Mouse (Mus musculus): ENCODE measurements around the gene Timm10. TPM values are rescaled to one million over a fixed set of nuclear protein-coding genes. Genes with fewer than 3 reads are reported as not detected.

Gene Timm10
- 76.6 TPM in 2 replicates for polyA plus RNA-seq (2015; fragmentation: Nextera tagmentation; extraction: Ambion mirVana)

GRCm38 (mm10) chr2:84826488-84827282 is at the start of gene Timm10:
Gene Timm10, plus strand, starts transcription at chr2:84826997.
- Histone ChIP-seq H3K4me3 (peak within 1 kb of the TSS; percentile 84), H3K9me3 (replicated peaks) (no peaks in the 10 kb centered on the region), H3K27me3 (no peaks in the 10 kb centered on the region), H3K4me2 (peak within 1 kb of the TSS; percentile 93), H3K4me1 (replicated peaks) (peaks cover 21% of the 10 kb centered on the region), H3K27ac (peak within 1 kb of the TSS; percentile 77), H3K36me3 (peaks cover 16% of the 10 kb centered on the region), H3K9ac (peak within 1 kb of the TSS; percentile 74)
- WGBS, result under 1% methylated on average over 34 of the region's 34 CpGs
- ATAC-seq (replicated peaks; ENCODE audit: insufficient number of reproducible peaks, insufficient read depth, low FRiP score, low read depth), result peak; percentile 81

GRCm38 (mm10) chr2:84777706-84778105 is 49.1 kb upstream of the Timm10 start:
- no peak for ATAC-seq (replicated peaks; ENCODE audit: insufficient number of reproducible peaks, insufficient read depth, low FRiP score, low read depth)
- Histone ChIP-seq H3K36me3 (no peaks in the 10 kb centered on the region), H3K4me2 (no peak overlapping the region), H3K27me3 (0 out of 2 replicates have a peak, but pooled peaks cover 3% of the 10 kb centered on the region), H3K4me3 (no peak overlapping the region), H3K27ac (no peak overlapping the region), H3K9me3 (replicated peaks) (no peaks in the 10 kb centered on the region), H3K4me1 (replicated peaks) (peaks cover 5% of the 10 kb centered on the region), H3K9ac (no peak overlapping the region)
- 54% methylated on average over 3 of the region's 3 CpGs for WGBS

GRCm38 (mm10) chr2:84779210-84779609 is 47.6 kb upstream of the Timm10 start:
- 0 out of 2 replicates have a peak, but pooled peaks cover 3% of the 10 kb centered on the region for H3K27me3 ChIP-seq
- ATAC-seq (replicated peaks; ENCODE audit: insufficient number of reproducible peaks, insufficient read depth, low FRiP score, low read depth), result no peak
- 56% methylated on average over 6 of the region's 6 CpGs for WGBS
- H3K4me2 ChIP-seq, result no peak overlapping the region
- no peak overlapping the region for H3K27ac ChIP-seq
- H3K36me3 ChIP-seq, result no peaks in the 10 kb centered on the region
- H3K4me1 ChIP-seq (replicated peaks), result peaks cover 10% of the 10 kb centered on the region
- H3K9ac ChIP-seq, result no peak overlapping the region
- no peaks in the 10 kb centered on the region for H3K9me3 ChIP-seq (replicated peaks)
- no peak overlapping the region for H3K4me3 ChIP-seq

GRCm38 (mm10) chr2:84783315-84783714 is 43.5 kb upstream of the Timm10 start:
- H3K27ac ChIP-seq, result peak overlapping the region; percentile 15
- ATAC-seq (replicated peaks; ENCODE audit: insufficient number of reproducible peaks, insufficient read depth, low FRiP score, low read depth), result no peak
- no peaks in the 10 kb centered on the region for H3K9me3 ChIP-seq (replicated peaks)
- 63% methylated on average over 1 of the region's 1 CpGs for WGBS
- peaks cover 14% of the 10 kb centered on the region for H3K4me1 ChIP-seq (replicated peaks)
- no peaks in the 10 kb centered on the region for H3K36me3 ChIP-seq
- H3K4me2 ChIP-seq, result no peak overlapping the region
- no peaks in the 10 kb centered on the region for H3K27me3 ChIP-seq
- H3K4me3 ChIP-seq, result no peak overlapping the region
- H3K9ac ChIP-seq, result no peak overlapping the region

GRCm38 (mm10) chr2:84783840-84784566 is 42.8 kb upstream of the Timm10 start:
- no peaks in the 10 kb centered on the region for H3K9me3 ChIP-seq (replicated peaks)
- ATAC-seq (replicated peaks; ENCODE audit: insufficient number of reproducible peaks, insufficient read depth, low FRiP score, low read depth), result peak; percentile 58
- H3K27me3 ChIP-seq, result no peaks in the 10 kb centered on the region
- peaks cover 14% of the 10 kb centered on the region for H3K4me1 ChIP-seq (replicated peaks)
- 45% methylated on average over 3 of the region's 3 CpGs for WGBS
- no peak overlapping the region for H3K4me3 ChIP-seq
- no peak overlapping the region for H3K9ac ChIP-seq
- peak overlapping the region; percentile 25 for H3K27ac ChIP-seq
- no peak overlapping the region for H3K4me2 ChIP-seq
- no peaks in the 10 kb centered on the region for H3K36me3 ChIP-seq

- WGBS, result 54% methylated on average over 3 of the region's 3 CpGs
- Histone ChIP-seq H3K27ac (no peak overlapping the region), H3K27me3 (no peaks in the 10 kb centered on the region), H3K9ac (no peak overlapping the region), H3K4me2 (no peak overlapping the region), H3K36me3 (no peaks in the 10 kb centered on the region), H3K9me3 (replicated peaks) (no peaks in the 10 kb centered on the region), H3K4me1 (replicated peaks) (peaks cover 19% of the 10 kb centered on the region), H3K4me3 (no peak overlapping the region)
- ATAC-seq (replicated peaks; ENCODE audit: insufficient number of reproducible peaks, insufficient read depth, low FRiP score, low read depth), result no peak
These were observed 38.5 kb upstream of the Timm10 start for GRCm38 (mm10) chr2:84788316-84788715.

GRCm38 (mm10) chr2:84790418-84790817 is 36.4 kb upstream of the Timm10 start:
- no peak overlapping the region for H3K4me2 ChIP-seq
- H3K4me1 ChIP-seq (replicated peaks), result peaks cover 9% of the 10 kb centered on the region
- H3K27me3 ChIP-seq, result no peaks in the 10 kb centered on the region
- H3K4me3 ChIP-seq, result no peak overlapping the region
- no peak for ATAC-seq (replicated peaks; ENCODE audit: insufficient number of reproducible peaks, insufficient read depth, low FRiP score, low read depth)
- no peaks in the 10 kb centered on the region; the same call in 1 of the 2 replicates for H3K9me3 ChIP-seq (replicated peaks)
- H3K27ac ChIP-seq, result no peak overlapping the region
- H3K9ac ChIP-seq, result no peak overlapping the region
- H3K36me3 ChIP-seq, result no peaks in the 10 kb centered on the region
- WGBS, result 48% methylated on average over 9 of the region's 9 CpGs

- no peak overlapping the region for H3K4me2 ChIP-seq
- H3K9me3 ChIP-seq (replicated peaks), result no peaks in the 10 kb centered on the region; the same call in 1 of the 2 replicates
- 47% methylated on average over 3 of the region's 3 CpGs for WGBS
- no peak overlapping the region for H3K27ac ChIP-seq
- H3K27me3 ChIP-seq, result no peaks in the 10 kb centered on the region
- ATAC-seq (replicated peaks; ENCODE audit: insufficient number of reproducible peaks, insufficient read depth, low FRiP score, low read depth), result no peak
- H3K4me1 ChIP-seq (replicated peaks), result 0 out of 2 replicates have a peak, but pooled peaks cover 5% of the 10 kb centered on the region
- no peak overlapping the region for H3K9ac ChIP-seq
- H3K36me3 ChIP-seq, result no peaks in the 10 kb centered on the region
- H3K4me3 ChIP-seq, result no peak overlapping the region
These were observed 34.3 kb upstream of the Timm10 start for GRCm38 (mm10) chr2:84792516-84792915.

GRCm38 (mm10) chr2:84793154-84793553 is 33.6 kb upstream of the Timm10 start:
- no peaks in the 10 kb centered on the region for H3K27me3 ChIP-seq
- H3K36me3 ChIP-seq, result no peaks in the 10 kb centered on the region
- ATAC-seq (replicated peaks; ENCODE audit: insufficient number of reproducible peaks, insufficient read depth, low FRiP score, low read depth), result no peak
- no peak overlapping the region for H3K27ac ChIP-seq
- 89% methylated on average over 3 of the region's 3 CpGs for WGBS
- H3K9me3 ChIP-seq (replicated peaks), result no peaks in the 10 kb centered on the region; the same call in 1 of the 2 replicates
- no peak overlapping the region for H3K4me2 ChIP-seq
- H3K4me3 ChIP-seq, result no peak overlapping the region
- H3K4me1 ChIP-seq (replicated peaks), result 0 out of 2 replicates have a peak, but pooled peaks cover 7% of the 10 kb centered on the region
- no peak overlapping the region for H3K9ac ChIP-seq

- H3K4me1 ChIP-seq (replicated peaks), result 0 out of 2 replicates have a peak, but pooled peaks cover 12% of the 10 kb centered on the region
- H3K9ac ChIP-seq, result no peak overlapping the region
- H3K27ac ChIP-seq, result no peak overlapping the region
- H3K27me3 ChIP-seq, result no peaks in the 10 kb centered on the region
- H3K9me3 ChIP-seq (replicated peaks), result no peaks in the 10 kb centered on the region; the same call in 1 of the 2 replicates
- H3K36me3 ChIP-seq, result no peaks in the 10 kb centered on the region
- 76% methylated on average over 3 of the region's 3 CpGs for WGBS
- H3K4me2 ChIP-seq, result no peak overlapping the region
- ATAC-seq (replicated peaks; ENCODE audit: insufficient number of reproducible peaks, insufficient read depth, low FRiP score, low read depth), result no peak
- no peak overlapping the region for H3K4me3 ChIP-seq
These were observed 32.9 kb upstream of the Timm10 start for GRCm38 (mm10) chr2:84793871-84794270.

- H3K4me2 ChIP-seq, result peak overlapping the region; percentile 99
- peak; percentile 38; the same call in 1 of the 2 replicates for ATAC-seq (replicated peaks; ENCODE audit: insufficient number of reproducible peaks, insufficient read depth, low FRiP score, low read depth)
- peak overlapping the region; percentile 64 for H3K9ac ChIP-seq
- peak overlapping the region; percentile 72 for H3K4me3 ChIP-seq
- no peaks in the 10 kb centered on the region for H3K27me3 ChIP-seq
- no peaks in the 10 kb centered on the region for H3K36me3 ChIP-seq
- H3K4me1 ChIP-seq (replicated peaks), result 0 out of 2 replicates have a peak, but pooled peaks cover 10% of the 10 kb centered on the region
- WGBS, result 12% methylated on average over 13 of the region's 13 CpGs
- H3K9me3 ChIP-seq (replicated peaks), result no peaks in the 10 kb centered on the region; the same call in 1 of the 2 replicates
- H3K27ac ChIP-seq, result peak overlapping the region; percentile 75
These were observed 28.8 kb upstream of the Timm10 start for GRCm38 (mm10) chr2:84797833-84798492.
